Mouse (Mus musculus) spleen, adult 2 months (tissue): ENCODE data around the gene Fam241a.

ENCODE experiments used
- CTCF ChIP-seq: fragments of 200-500 bp; IDR thresholded peaks from 2 replicates; pipeline ENCODE4 v1.5.1; 2011; ENCODE audit warnings: mild to moderate bottlenecking, inconsistent platforms; ENCODE audit not compliant: insufficient read depth, insufficient read length, insufficient replicate concordance; ENCODE audit errors: extremely low read depth
- POLR2A ChIP-seq: fragments of 200-500 bp; IDR thresholded peaks from 2 replicates; pipeline ENCODE4 v1.6.1; 2011; ENCODE audit warnings: low read depth, low read length, inconsistent platforms

GRCm38 (mm10) chr3:127924464-127924863 lies 28.3 kb upstream of the Fam241a start:
- no peak for TF ChIP-seq POLR2A
- no peak for TF ChIP-seq CTCF
